ENCODE assay signal across 14 mouse cellular contexts in genomic region chr4:95821906-95822579, GRCm38 (mm10).
DNase-seq lines count a peak whose midpoint lies in the region; ATAC-seq lines count a peak whose summit lies in the region.
"Had no signal": no experiment of that assay in that cellular context is flagged by ENCODE, and none has a peak within 500 bp of the region (broad histone marks: within the 10 kb centered on the region; RNA-seq: fewer than 3 reads in every experiment).

No protein-coding gene starts in this region.

- peaks cover 7% of the 10 kb centered on the region for H3K4me1 ChIP-seq in midbrain, embryonic 10.5 days
- H3K4me1 ChIP-seq in midbrain, embryonic 11.5 days (ENCODE audit: control insufficient read depth, insufficient read depth, low read length): no peaks in the 10 kb centered on the region
- peaks cover 37% of the 10 kb centered on the region for H3K4me1 ChIP-seq in embryonic facial prominence, embryonic 13.5 days

- H3K4me3 ChIP-seq in midbrain, embryonic 10.5 days: no peak overlapping the region
- H3K4me3 ChIP-seq in midbrain, embryonic 11.5 days (ENCODE audit: low read depth, low read length): no peak overlapping the region
- H3K4me3 ChIP-seq in embryonic facial prominence, embryonic 13.5 days: no peak overlapping the region
- H3K4me3 ChIP-seq: myocyte had no signal

- no peak overlapping the region for H3K9ac ChIP-seq in midbrain, embryonic 11.5 days (ENCODE audit: low read length)
- no peak overlapping the region for H3K9ac ChIP-seq in embryonic facial prominence, embryonic 13.5 days
- H3K9ac ChIP-seq: liver, postnatal 0 days had no signal

- no peaks in the 10 kb centered on the region for H3K9me3 ChIP-seq in midbrain, embryonic 10.5 days (replicated peaks)
- no peaks in the 10 kb centered on the region for H3K9me3 ChIP-seq in midbrain, embryonic 11.5 days (ENCODE audit: control insufficient read depth, low read length)
- H3K9me3 ChIP-seq in embryonic facial prominence, embryonic 13.5 days: no peaks in the 10 kb centered on the region

- no peak overlapping the region for H3K4me2 ChIP-seq in midbrain, embryonic 11.5 days
- H3K4me2 ChIP-seq in embryonic facial prominence, embryonic 13.5 days: peak overlapping the region; percentile 22; the same call in 1 of the 2 replicates

- no peak overlapping the region for H3K27ac ChIP-seq in midbrain, embryonic 10.5 days (replicated peaks)
- H3K27ac ChIP-seq in midbrain, embryonic 11.5 days (ENCODE audit: low read depth, low read length): no peak overlapping the region
- peak overlapping the region; percentile 86 for H3K27ac ChIP-seq in embryonic facial prominence, embryonic 13.5 days

- ATAC-seq in midbrain, embryonic 11.5 days (ENCODE audit: low FRiP score): no peak
- ATAC-seq in embryonic facial prominence, embryonic 13.5 days (ENCODE audit: insufficient number of reproducible peaks, insufficient read depth, low FRiP score, low TSS enrichment, low read depth): peak; percentile 81; the same call in 1 of the 2 replicates
- ATAC-seq: liver, postnatal 0 days had no signal

- DNase-seq in adrenal gland, adult 2 months: peak; percentile 35
- no peak for DNase-seq in adrenal gland, adult 18-20 months (ENCODE audit: low spot score in 2 of 2)
- DNase-seq in midbrain, embryonic 10.5 days (ENCODE audit: low spot score): peak; percentile 39
- no peak for DNase-seq in midbrain, embryonic 11.5 days (ENCODE audit: low spot score, missing footprints)
- DNase-seq in mesoderm, embryonic 11.5 days (ENCODE audit: low read depth, low spot score): peak; percentile 85
- no peak for DNase-seq in frontal cortex, postnatal 36 days (ENCODE audit: low spot score in 2 of 2)
- no peak for DNase-seq in B cell, adult 2 months
- DNase-seq: gastrocnemius, postnatal 14 days; kidney, adult 9 months; layer of hippocampus, postnatal 36 days; liver, postnatal 0 days; right cerebral cortex, adult 18-20 months had no signal

- WGBS in midbrain, embryonic 10.5 days: 64% methylated on average over 3 of the region's 3 CpGs
- 68% methylated on average over 3 of the region's 3 CpGs for WGBS in midbrain, embryonic 11.5 days
- 39% methylated on average over 3 of the region's 3 CpGs for WGBS in embryonic facial prominence, embryonic 13.5 days

- no peaks in the 10 kb centered on the region for H3K27me3 ChIP-seq in midbrain, embryonic 10.5 days (ENCODE audit: low read depth, poor library complexity, severe bottlenecking)
- H3K27me3 ChIP-seq in midbrain, embryonic 11.5 days (ENCODE audit: control insufficient read depth, insufficient read depth, low read length): no peaks in the 10 kb centered on the region
- H3K27me3 ChIP-seq in embryonic facial prominence, embryonic 13.5 days: no peaks in the 10 kb centered on the region

- no peaks in the 10 kb centered on the region for H3K36me3 ChIP-seq in midbrain, embryonic 10.5 days
- no peaks in the 10 kb centered on the region for H3K36me3 ChIP-seq in midbrain, embryonic 11.5 days (ENCODE audit: control insufficient read depth, insufficient read depth, low read length)
- no peaks in the 10 kb centered on the region for H3K36me3 ChIP-seq in embryonic facial prominence, embryonic 13.5 days

Comparison
In these comparisons a context has a peak if more than half of its experiments do, and no peak if none do; other contexts are left out.
1. DNase-seq: peak in adrenal gland, adult 2 months (single experiment), midbrain, embryonic 10.5 days (single experiment) and mesoderm, embryonic 11.5 days (single experiment); none in adrenal gland, adult 18-20 months (0 of 2), midbrain, embryonic 11.5 days (single experiment), frontal cortex, postnatal 36 days (0 of 2) and B cell, adult 2 months (0 of 2).